Mouse (Mus musculus) adrenal gland, postnatal 14 days (tissue): ENCODE measurements around the gene Egln3. TPM values are rescaled to one million over a fixed set of nuclear protein-coding genes. Genes with fewer than 3 reads are reported as not detected.

Experiments used
- DNase-seq: peaks from one replicate; pipeline ENCODE4 v3.0.0; 2021; ENCODE audit warnings: mixed read lengths
- long read RNA-seq, 2 experiments: library from polyadenylated mRNA; stranded (forward); transcript quantifications; one replicate each; pipeline ENCODE4 v2.0.0; 2021
- total RNA-seq: library from RNA; stranded (reverse); gene quantifications from 2 replicates; pipeline ENCODE4 v1.2.3, GENCODE M21; 2021

Gene Egln3
- 3.0 and 6.6 TPM in 2 replicates for total RNA-seq
- long read RNA-seq, experiment 1, partial matches to known transcripts, result 0 of 2 reads
- long read RNA-seq, experiment 1, other reads (novel, unspliced or antisense), result 1 of 2 reads
- long read RNA-seq, experiment 2, partial matches to known transcripts, result 0 of 5 reads
- long read RNA-seq, experiment 2, other reads (novel, unspliced or antisense), result 3 of 5 reads

GRCm38 (mm10) chr12:54203656-54204045, at the start of gene Egln3:
Gene Egln3, minus strand, starts transcription at chr12:54203860.
- peak; percentile 93 for DNase-seq

GRCm38 (mm10) chr12:54253449-54253848, 49.8 kb upstream of the Egln3 start:
- DNase-seq, result no peak

- peak; percentile 20 for DNase-seq
Measured at GRCm38 (mm10) chr12:54251942-54252400, 48.3 kb upstream of the Egln3 start.

- DNase-seq, result no peak
Measured at GRCm38 (mm10) chr12:54247835-54248234, 44.2 kb upstream of the Egln3 start.

- no peak for DNase-seq
Measured at GRCm38 (mm10) chr12:54243158-54243557, 39.5 kb upstream of the Egln3 start.

- DNase-seq, result no peak
Measured at GRCm38 (mm10) chr12:54241976-54242375, 38.3 kb upstream of the Egln3 start.

GRCm38 (mm10) chr12:54233794-54234193, 30.1 kb upstream of the Egln3 start:
- DNase-seq, result no peak

GRCm38 (mm10) chr12:54232996-54233603, 29.4 kb upstream of the Egln3 start:
- peak; percentile 18 for DNase-seq

- no peak for DNase-seq
Measured at GRCm38 (mm10) chr12:54232456-54232855, 28.8 kb upstream of the Egln3 start.

GRCm38 (mm10) chr12:54227551-54227950, 23.9 kb upstream of the Egln3 start:
- no peak for DNase-seq

GRCm38 (mm10) chr12:54226341-54226740, 22.7 kb upstream of the Egln3 start:
- no peak for DNase-seq

GRCm38 (mm10) chr12:54225610-54226009, 21.9 kb upstream of the Egln3 start:
- DNase-seq, result no peak

GRCm38 (mm10) chr12:54225090-54225489, 21.4 kb upstream of the Egln3 start:
- DNase-seq, result no peak

- no peak for DNase-seq
Measured at GRCm38 (mm10) chr12:54222036-54222760, 18.5 kb upstream of the Egln3 start.

- no peak for DNase-seq
Measured at GRCm38 (mm10) chr12:54216673-54217072, 13.0 kb upstream of the Egln3 start.

- DNase-seq, result peak; percentile 44
Measured at GRCm38 (mm10) chr12:54214426-54214825, 10.8 kb upstream of the Egln3 start.

GRCm38 (mm10) chr12:54213871-54214270, 10.2 kb upstream of the Egln3 start:
- no peak for DNase-seq

- DNase-seq, result no peak
Measured at GRCm38 (mm10) chr12:54213230-54213629, 9.6 kb upstream of the Egln3 start.

GRCm38 (mm10) chr12:54209182-54209563, 5.5 kb upstream of the Egln3 start:
- DNase-seq, result peak; percentile 29

GRCm38 (mm10) chr12:54208433-54209181, 4.9 kb upstream of the Egln3 start:
- DNase-seq, result no peak

GRCm38 (mm10) chr12:54205731-54206130, 2.1 kb upstream of the Egln3 start:
- DNase-seq, result no peak

GRCm38 (mm10) chr12:54205195-54205594, 1.5 kb upstream of the Egln3 start:
- DNase-seq, result peak; percentile 79
